Mouse (Mus musculus): ENCODE measurements around the gene Tcf3.

- TF ChIP-seq CTCF (conservative IDR thresholded peaks at IDR 0.05 in 1 of 2, IDR thresholded peaks at IDR 0.05 in 1 of 2; ENCODE audit: low read depth in 2 of 2, low read length in 2 of 2) (no peak), ZMIZ1 (IDR thresholded peaks at IDR 0.05; ENCODE audit: low read depth, low read length) (no peak), EP300 (IDR thresholded peaks at IDR 0.05; ENCODE audit: low read length) (no peak), JUND (conservative IDR thresholded peaks at IDR 0.05; ENCODE audit: low read depth, low read length) (no peak), HCFC1 (IDR thresholded peaks at IDR 0.05; ENCODE audit: low read depth, low read length) (no peak), MXI1 (IDR thresholded peaks at IDR 0.05; ENCODE audit: low read depth, low read length) (no peak), ZC3H11A (IDR thresholded peaks at IDR 0.05; ENCODE audit: low read depth, low read length) (no peak), BHLHE40 (IDR thresholded peaks at IDR 0.05; ENCODE audit: low read depth, low read length) (no peak), TBP (conservative IDR thresholded peaks at IDR 0.05; ENCODE audit: low read depth, low read length) (no peak), MAFK (IDR thresholded peaks at IDR 0.05; ENCODE audit: insufficient replicate concordance, low read length) (no peak)
Observed at GRCm38 (mm10) chr10:80415566-80415965, 17.9 kb downstream of the Tcf3 start.

Data from CH12.LX (cell line).